Mouse (Mus musculus) retina, postnatal 1 day (tissue): Measurements from ENCODE around the gene Klhdc7a.
"Not testable (repeated sequence)": the region's sequence is repeated elsewhere in the genome, so short reads cannot be mapped to it uniquely, and the experiment has no call there.

Source experiments
- DNase-seq: peaks from one replicate; pipeline ENCODE4 v3.0.0-alpha.2; 2012

Gene Klhdc7a

GRCm38 (mm10) chr4:139967922-139968321 lies at the start of gene Klhdc7a:
Gene Klhdc7a, minus strand, starts transcription at chr4:139968026.
- DNase-seq: no peak

- no peak for DNase-seq
Measured at GRCm38 (mm10) chr4:140015916-140016315, 48.1 kb upstream of the Klhdc7a start.

- DNase-seq: peak; percentile 67
Measured at GRCm38 (mm10) chr4:140010728-140011470, 43.1 kb upstream of the Klhdc7a start.

GRCm38 (mm10) chr4:140004932-140005331 lies 37.1 kb upstream of the Klhdc7a start:
- DNase-seq: peak; percentile 60

- DNase-seq: peak; percentile 82
Measured at GRCm38 (mm10) chr4:140004170-140004569, 36.3 kb upstream of the Klhdc7a start.

- DNase-seq: no peak
Measured at GRCm38 (mm10) chr4:140002069-140002468, 34.2 kb upstream of the Klhdc7a start.

- no peak for DNase-seq
Measured at GRCm38 (mm10) chr4:140000911-140001310, 33.1 kb upstream of the Klhdc7a start.

- DNase-seq: no peak
Measured at GRCm38 (mm10) chr4:139999033-139999432, 31.2 kb upstream of the Klhdc7a start.

GRCm38 (mm10) chr4:139995659-139996058 lies 27.8 kb upstream of the Klhdc7a start:
- DNase-seq: no peak

- peak; percentile 62 for DNase-seq
Measured at GRCm38 (mm10) chr4:139993111-139993755, 25.4 kb upstream of the Klhdc7a start.

GRCm38 (mm10) chr4:139986913-139987312 lies 19.1 kb upstream of the Klhdc7a start:
- DNase-seq: no peak

- peak; percentile 68 for DNase-seq
Measured at GRCm38 (mm10) chr4:139978716-139979115, 10.9 kb upstream of the Klhdc7a start.

- DNase-seq: peak; percentile 87
Measured at GRCm38 (mm10) chr4:139977308-139977781, 9.5 kb upstream of the Klhdc7a start.

GRCm38 (mm10) chr4:139974506-139974905 lies 6.7 kb upstream of the Klhdc7a start:
- no peak for DNase-seq

GRCm38 (mm10) chr4:139967475-139967891 lies 343 bp downstream of the Klhdc7a start:
- DNase-seq: peak; percentile 46

GRCm38 (mm10) chr4:139966981-139967380 lies 845 bp downstream of the Klhdc7a start:
- no peak for DNase-seq

GRCm38 (mm10) chr4:139965596-139966185 lies 2.1 kb downstream of the Klhdc7a start:
- no peak for DNase-seq

- no peak for DNase-seq
Measured at GRCm38 (mm10) chr4:139964406-139964805, 3.4 kb downstream of the Klhdc7a start.

- no peak for DNase-seq
Measured at GRCm38 (mm10) chr4:139963911-139964310, 3.9 kb downstream of the Klhdc7a start.

- no peak for DNase-seq
Measured at GRCm38 (mm10) chr4:139963059-139963458, 4.8 kb downstream of the Klhdc7a start.

GRCm38 (mm10) chr4:139961816-139962215 lies 6.0 kb downstream of the Klhdc7a start:
- no peak for DNase-seq

GRCm38 (mm10) chr4:139961329-139961728 lies 6.5 kb downstream of the Klhdc7a start:
- not testable (repeated sequence) for DNase-seq

GRCm38 (mm10) chr4:139960724-139961315 lies 7.0 kb downstream of the Klhdc7a start:
- no peak for DNase-seq
